Mouse (Mus musculus): Measurements from ENCODE around the gene Gm7029.

GRCm38 (mm10) chr17:33909077-33909868, 35.6 kb downstream of the Gm7029 start, which contains the start of gene Daxx:
- TF ChIP-seq CTCF (IDR thresholded peaks at IDR 0.05) (no peak), POLR2A (IDR thresholded peaks at IDR 0.05; ENCODE audit: insufficient read depth, low read depth, low read length) (peak; percentile 70; the same call in 1 of the 2 replicates), EP300 (IDR thresholded peaks at IDR 0.05; ENCODE audit: insufficient read depth, low read depth, low read length) (peak; percentile 30; the same call in 1 of the 2 replicates)
